Mouse (Mus musculus) megakaryocyte progenitor cell, adult 5-6 weeks (primary cell): ENCODE data around the gene Ncor2. TPM values are rescaled to one million over a fixed set of nuclear protein-coding genes. Genes with fewer than 3 reads are reported as not detected.

Experiments used
- ATAC-seq: replicated peaks from 2 replicates; pipeline ENCODE4 v1.8.0; 2016; ENCODE audit warnings: mild to moderate bottlenecking, moderate TSS enrichment, inconsistent platforms; ENCODE audit not compliant: poor library complexity
- total RNA-seq, 2 experiments: library from RNA; stranded (forward) in 1 of 2; stranded (reverse) in 1 of 2; fragments of 157-497, 149-512 nt in 1 of 2; fragments of 200-1000 nt in 1 of 2; gene quantifications; 2 replicates each; pipeline versions ENCODE4 v1.2.3 to v1.2.4; 2015 to 2017

Gene Ncor2
- total RNA-seq, 2 experiments from 2014 or later, result 10.9 to 50.1 TPM

- ATAC-seq, result no peak
These were observed 108.6 kb downstream of the Ncor2 start for GRCm38 (mm10) chr5:125070399-125070798.

DNA sequence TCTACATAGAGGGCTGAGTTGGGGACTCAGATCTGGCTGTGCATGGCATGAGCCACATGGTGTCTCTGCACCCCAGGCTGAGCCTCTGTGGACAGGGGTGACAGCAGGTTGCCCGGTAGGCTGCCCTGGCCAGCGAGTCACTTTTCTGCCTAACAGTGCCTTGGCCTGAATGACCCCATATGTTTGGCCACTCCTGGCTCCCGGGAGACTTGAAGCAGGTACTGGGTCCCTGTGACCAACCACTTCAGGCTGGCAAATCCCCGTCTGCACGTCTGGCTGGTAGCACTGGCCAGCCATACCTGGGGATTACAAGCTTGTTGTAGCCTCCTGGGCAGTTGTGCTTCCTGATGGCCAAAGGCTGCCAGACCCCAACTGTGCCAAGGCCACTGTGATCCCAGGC is 109.1 kb downstream of the Ncor2 start:
- no peak for ATAC-seq

DNA sequence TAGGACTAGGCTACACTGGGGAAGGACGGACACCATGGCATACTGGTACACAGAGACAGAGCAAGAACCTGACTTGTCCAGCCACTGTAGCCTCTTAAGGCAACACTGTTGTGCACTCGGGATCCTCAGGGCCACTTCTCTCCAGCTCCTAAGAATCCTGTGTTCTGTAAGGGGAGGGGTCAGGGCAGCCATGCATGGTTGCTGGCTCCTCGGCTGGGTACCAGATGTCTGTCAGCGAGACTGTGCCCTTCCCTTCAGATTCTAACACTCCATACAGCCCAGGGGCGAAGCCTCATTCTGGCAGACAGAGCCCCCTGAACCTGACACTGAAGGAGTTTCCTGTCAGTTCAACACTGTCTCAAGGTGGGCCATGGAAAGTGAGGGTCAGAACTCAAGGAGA is 109.6 kb downstream of the Ncor2 start:
- ATAC-seq, result no peak

GRCm38 (mm10) chr5:125068371-125068951 is 110.6 kb downstream of the Ncor2 start:
- ATAC-seq, result no peak

DNA sequence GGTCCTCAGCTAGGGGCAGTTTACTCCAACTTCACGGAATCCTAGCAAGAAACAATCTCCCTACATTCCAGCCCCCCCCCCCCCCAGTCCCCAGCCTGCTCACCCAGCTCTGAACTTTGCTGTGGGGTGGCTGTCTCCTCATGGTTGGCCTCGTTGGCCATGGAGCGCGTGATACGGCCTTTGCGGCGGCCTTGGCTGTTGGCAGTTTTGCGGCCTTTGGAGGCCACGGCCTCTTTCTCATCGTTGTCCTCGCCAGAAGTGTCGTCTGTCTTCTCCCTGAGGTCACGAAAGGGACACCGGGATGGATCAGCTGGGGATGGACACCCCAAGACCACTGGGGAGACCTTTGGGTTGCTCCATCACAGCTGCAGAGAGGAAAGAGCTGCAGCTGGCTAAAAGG is 111.3 kb downstream of the Ncor2 start:
- no peak for ATAC-seq

- ATAC-seq, result peak; percentile 81
These were observed 112.2 kb downstream of the Ncor2 start for GRCm38 (mm10) chr5:125066479-125067471.

- ATAC-seq, result no peak
These were observed 116.0 kb downstream of the Ncor2 start for GRCm38 (mm10) chr5:125063015-125063414.

DNA sequence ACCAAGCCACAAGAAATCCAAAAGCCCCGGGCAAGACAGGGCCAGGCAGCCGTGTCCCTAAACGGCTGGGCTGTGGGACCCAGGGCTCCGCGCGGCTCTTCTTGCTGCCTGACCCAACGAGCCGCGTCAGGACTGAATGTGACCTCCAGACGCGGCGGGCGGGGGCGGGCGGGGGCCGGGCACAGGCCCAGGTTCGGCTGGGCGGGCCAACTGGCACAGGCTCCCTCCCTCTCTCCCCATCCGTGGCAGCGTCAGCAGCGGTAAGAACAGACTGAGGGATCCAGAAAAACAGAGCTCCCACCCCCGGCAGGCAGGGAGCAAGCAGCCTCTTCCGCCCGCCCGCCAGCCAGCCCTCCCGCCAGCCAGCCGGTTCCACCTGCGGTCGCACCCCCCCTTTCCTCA is 120.8 kb downstream of the Ncor2 start:
- peak; percentile 47 for ATAC-seq

GRCm38 (mm10) chr5:125057555-125058266 is 121.3 kb downstream of the Ncor2 start:
- peak; percentile 28; the same call in 1 of the 2 replicates for ATAC-seq

- no peak for ATAC-seq
These were observed 122.1 kb downstream of the Ncor2 start for GRCm38 (mm10) chr5:125056696-125057554.

GRCm38 (mm10) chr5:125056331-125056695 is 122.7 kb downstream of the Ncor2 start:
- ATAC-seq, result no peak

GRCm38 (mm10) chr5:125055901-125056300 is 123.1 kb downstream of the Ncor2 start:
- ATAC-seq, result 0 out of 2 replicates have a peak, but pooled peaks have one; percentile 10

GRCm38 (mm10) chr5:125053661-125054060 is 125.4 kb downstream of the Ncor2 start:
- no peak for ATAC-seq

DNA sequence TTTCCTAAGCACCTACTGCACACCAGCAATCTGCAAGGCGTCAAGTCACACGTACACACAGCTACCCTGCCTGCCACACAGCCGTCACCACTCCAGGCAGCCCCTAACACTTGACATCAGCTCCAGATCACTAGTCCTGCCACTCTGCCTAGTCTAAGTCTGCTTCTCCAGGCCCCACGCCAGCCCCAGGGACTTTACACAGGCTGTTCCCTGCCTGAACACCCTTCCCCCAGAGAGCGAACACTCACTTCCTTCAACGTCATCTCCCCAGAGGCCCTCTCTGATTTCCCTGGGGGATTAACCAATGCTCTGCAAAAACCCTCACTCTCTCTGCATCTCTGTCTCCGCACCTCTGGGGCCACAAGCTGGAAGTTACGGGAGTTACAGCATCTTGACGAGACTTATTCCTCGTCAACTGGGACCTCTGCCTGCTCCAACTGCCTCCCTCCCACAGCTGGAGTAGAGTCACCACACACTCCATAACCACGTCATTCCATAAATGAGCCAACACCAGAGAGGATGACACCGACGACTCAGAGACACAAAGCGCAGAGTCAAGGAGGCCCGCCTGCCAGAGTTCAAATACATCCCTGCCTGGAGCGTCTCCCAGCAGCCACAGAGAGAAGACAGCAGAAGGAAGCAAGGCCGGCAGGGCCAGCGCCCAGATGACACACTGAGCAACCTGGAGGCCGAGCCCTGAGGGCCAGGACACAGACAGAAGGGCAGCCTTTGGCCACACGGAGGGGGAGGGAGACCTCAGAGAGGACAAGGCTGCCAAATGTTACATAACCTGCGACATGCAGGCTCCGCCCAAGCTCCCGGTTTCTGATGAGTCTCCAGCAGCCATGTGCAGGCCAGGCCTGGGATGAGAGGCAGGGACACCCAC is 126.2 kb downstream of the Ncor2 start:
- peak; percentile 17; the same call in 1 of the 2 replicates for ATAC-seq

GRCm38 (mm10) chr5:125052237-125052602 is 126.8 kb downstream of the Ncor2 start:
- ATAC-seq, result peak; percentile 35

DNA sequence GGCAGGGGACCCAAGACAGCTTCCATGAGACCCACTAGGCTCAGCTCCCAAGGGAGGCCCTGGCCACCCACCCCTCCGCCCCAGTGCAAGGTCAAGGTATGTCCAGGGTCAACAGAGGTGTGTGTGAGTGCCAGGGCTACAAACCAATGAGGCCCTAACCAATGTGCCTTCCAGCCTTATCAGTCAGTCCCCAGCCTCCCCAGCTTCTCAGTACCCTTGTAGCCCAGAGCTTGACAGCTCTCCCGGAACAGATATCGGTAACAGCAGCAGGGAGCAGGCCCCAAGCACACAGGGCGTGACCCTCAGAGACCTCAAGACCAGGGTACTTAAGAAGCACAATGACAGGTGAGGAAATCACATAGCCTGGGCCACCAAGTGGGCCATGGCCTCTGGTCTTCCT is 129.5 kb downstream of the Ncor2 start:
- no peak for ATAC-seq

GRCm38 (mm10) chr5:125046436-125046835 is 132.6 kb downstream of the Ncor2 start:
- ATAC-seq, result no peak

- ATAC-seq, result no peak
These were observed 133.8 kb downstream of the Ncor2 start for GRCm38 (mm10) chr5:125045202-125045601.

GRCm38 (mm10) chr5:125043448-125043847 is 135.6 kb downstream of the Ncor2 start:
- ATAC-seq, result no peak

DNA sequence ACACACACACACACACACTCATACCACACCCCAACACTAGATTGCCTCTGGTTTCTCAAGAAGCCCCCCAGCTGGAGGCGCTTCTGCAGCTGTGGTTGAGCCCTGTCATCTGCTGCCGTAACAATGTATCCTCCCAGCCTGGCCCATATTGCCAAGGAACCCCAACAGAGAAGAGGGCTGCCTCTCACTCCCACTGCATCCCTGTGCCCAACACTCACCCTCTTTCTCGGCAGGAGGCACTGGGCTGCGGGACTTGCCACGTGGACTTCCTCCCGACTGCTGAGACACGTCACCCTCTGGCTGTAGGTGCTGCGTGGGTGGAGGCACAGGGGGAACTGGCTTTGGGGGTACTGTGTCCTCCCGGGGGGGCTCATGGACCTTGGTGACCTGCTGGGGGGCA is 137.4 kb downstream of the Ncor2 start:
- ATAC-seq, result no peak
